Mouse (Mus musculus) CD4-positive naive resting alpha-beta T cell, adult 57 days (primary cell): ENCODE measurements around the gene Stac2. TPM values are rescaled to one million over a fixed set of nuclear protein-coding genes. Genes with fewer than 3 reads are reported as not detected.

Source experiments
- total RNA-seq: library from RNA; stranded (reverse); gene quantifications from one replicate; pipeline ENCODE4 v1.2.4, GENCODE M21; 2023

The Stac2 gene
- 0.41 TPM for total RNA-seq

DNA sequence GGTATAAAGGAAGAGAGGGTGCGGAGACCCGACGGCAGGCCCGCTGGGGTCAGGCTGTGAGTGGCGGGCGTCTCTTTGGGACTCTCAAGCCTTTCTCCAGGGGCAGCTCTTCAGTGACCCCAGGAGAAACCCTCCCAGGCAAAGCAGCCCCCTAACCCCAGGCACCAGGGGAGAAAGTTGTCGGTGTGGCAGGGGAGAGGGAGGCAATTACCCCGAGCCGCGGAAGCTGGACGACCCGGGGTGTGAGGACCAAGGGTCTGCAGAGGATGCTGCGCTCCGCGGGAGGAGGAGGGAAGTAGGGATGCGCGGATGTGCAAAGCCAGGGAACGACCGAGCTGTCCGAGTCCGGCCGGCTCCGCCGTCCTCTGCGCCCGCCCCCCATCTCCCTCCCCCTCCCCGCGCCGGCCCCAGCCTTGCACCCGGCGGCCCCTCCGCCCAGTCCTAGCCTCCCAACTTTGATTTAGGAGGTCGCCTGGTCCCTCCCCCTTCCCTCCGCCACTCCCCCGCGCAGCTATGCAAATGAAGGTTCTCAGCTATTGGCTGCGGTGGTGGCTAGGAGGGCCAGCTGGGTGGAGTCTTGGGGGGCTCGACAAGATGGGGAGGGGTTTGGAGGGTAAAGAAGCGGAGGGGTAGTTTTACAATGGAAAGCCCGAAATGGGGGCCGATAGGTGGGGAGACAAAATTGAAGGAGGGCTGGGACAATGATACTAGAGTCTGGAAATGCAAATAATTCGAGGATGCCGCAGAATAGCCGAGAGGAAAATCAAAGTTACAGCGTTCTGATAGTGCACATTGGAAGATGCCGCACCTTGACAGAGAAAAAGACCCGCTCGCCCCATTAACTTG is at the start of gene Stac2:
Gene Stac2 (minus strand): TSS at position 474 of the 846 bp plus-strand sequence.

GRCm38 (mm10) chr11:98026570-98027296 is 26.5 kb downstream of the Stac2 start, which contains the start of gene Rpl19:
Gene Rpl19, plus strand, starts transcription at chr11:98026710.

DNA sequence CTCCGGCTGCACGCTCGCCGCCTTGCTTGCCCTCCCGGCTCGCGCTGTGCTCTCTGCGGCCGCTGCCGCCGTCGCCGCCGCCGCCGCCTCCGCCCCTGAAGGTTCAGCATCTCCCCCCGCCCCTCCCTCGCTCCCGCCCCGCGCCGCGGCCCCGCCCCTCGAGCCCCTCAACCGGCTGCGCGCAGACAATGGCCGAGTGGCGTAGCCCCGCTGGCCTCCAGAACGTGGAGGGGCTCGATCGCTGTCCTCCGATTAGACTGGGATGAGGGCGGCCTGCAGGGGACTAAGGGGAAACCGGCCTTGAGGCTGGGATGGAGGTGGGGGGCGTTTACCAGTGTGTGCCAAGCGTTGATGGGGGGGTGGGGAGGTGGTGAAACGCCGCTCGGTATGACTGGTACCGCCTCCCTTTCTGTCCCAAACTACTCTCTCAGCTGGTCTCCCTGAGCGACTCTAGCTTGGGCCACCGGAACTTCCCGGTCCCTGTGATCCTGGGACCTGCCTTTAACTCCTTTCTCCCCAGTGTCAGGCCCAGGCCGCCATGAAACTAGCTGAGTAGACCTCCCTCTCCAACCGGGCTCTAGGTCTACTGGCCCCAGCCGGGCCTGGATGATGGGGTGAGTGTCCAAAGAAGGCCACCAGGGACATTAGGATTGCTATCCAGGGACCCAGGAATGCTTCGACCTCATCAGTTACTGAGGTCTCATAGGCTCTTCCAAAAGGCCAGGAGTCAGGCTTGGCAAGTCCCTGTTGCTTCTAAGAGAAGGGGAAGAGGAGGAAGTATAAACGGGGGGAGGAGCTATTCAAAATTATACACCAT is 30.5 kb downstream of the Stac2 start, which contains the start of gene Cacnb1:
Gene Cacnb1 (minus strand): TSS at position 480 of the 817 bp plus-strand sequence.

DNA sequence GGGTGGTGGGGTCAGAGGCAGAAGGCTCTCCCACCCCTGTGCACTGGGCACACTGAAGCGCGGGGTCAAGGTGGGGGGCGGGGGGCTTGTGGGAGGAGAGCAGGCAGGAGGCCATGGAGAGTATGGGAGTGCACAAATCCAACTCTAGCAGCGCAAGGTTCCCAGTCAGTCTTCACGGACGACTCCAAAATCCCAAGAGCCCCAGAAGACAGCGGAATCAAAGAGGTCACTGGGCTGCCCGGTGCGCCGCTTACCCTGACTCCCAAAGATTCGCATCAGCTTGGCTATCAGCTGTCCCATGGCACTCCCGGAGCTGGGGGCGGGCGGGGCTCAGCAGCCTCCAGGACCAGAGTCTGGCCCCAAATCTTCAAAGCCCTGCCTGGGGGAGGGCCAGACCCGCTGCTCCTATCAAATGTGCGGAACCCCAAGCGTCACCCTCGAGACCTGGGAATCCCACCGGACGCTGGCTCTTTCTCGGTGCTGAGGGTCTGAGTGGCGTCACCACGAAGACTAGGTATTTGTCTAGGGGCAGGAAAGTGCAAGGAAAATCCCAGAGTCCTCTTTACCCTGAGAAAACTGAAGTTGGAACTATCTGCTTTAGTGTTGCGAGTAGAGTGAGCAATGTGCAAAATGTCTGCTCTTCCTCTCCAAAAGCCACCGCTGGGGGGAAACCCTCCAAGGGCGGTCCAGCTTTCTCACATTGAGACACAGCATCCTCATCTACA is 57.5 kb downstream of the Stac2 start, which contains the start of gene Arl5c:
Gene Arl5c (minus strand): TSS at position 618 of the 725 bp plus-strand sequence.

Other genes with a start within 250 kb of the Stac2 start
- gene B230217C12Rik, start 212.7 kb downstream of the Stac2 start, total RNA-seq: 0.95 TPM
- gene Fbxo47, start 169.3 kb downstream of the Stac2 start, total RNA-seq: 1.4 TPM
- gene Plxdc1, start 67.0 kb downstream of the Stac2 start, total RNA-seq: 1.2 TPM
- 55.7 TPM for gene Arl5c, start 57.3 kb downstream of the Stac2 start, total RNA-seq
- 28.2 TPM for gene Cacnb1, start 30.4 kb downstream of the Stac2 start, total RNA-seq
- 2,682 TPM for gene Rpl19, start 26.8 kb downstream of the Stac2 start, total RNA-seq
- gene Fbxl20, start 96.9 kb upstream of the Stac2 start, total RNA-seq: 43.0 TPM
- 75.6 TPM for gene Med1, start 139.8 kb upstream of the Stac2 start, total RNA-seq
- gene Cdk12, start 149.6 kb upstream of the Stac2 start, total RNA-seq: 107 TPM